Mouse (Mus musculus) layer of hippocampus, postnatal 10 days (tissue): ENCODE results near the gene Krt86. TPM values are rescaled to one million over a fixed set of nuclear protein-coding genes. Genes with fewer than 3 reads are reported as not detected.

Source experiments
- DNase-seq, 2 experiments: peaks; one replicate each; pipeline ENCODE4 v3.0.0; 2021; ENCODE audit warnings: low spot score in 2 of 2
- long read RNA-seq: library from polyadenylated mRNA; stranded (forward); transcript quantifications from one replicate; pipeline ENCODE4 v2.0.0, GENCODE M21; 2023
- total RNA-seq, 2 experiments: library from RNA; stranded (reverse); gene quantifications; 2 replicates each; pipeline ENCODE4 v1.2.3; 2021

The Krt86 gene
- under 1 TPM in 1 of 2 experiments, not detected in 1; 0.23 TPM for total RNA-seq
- long read RNA-seq: 0 reads

DNA sequence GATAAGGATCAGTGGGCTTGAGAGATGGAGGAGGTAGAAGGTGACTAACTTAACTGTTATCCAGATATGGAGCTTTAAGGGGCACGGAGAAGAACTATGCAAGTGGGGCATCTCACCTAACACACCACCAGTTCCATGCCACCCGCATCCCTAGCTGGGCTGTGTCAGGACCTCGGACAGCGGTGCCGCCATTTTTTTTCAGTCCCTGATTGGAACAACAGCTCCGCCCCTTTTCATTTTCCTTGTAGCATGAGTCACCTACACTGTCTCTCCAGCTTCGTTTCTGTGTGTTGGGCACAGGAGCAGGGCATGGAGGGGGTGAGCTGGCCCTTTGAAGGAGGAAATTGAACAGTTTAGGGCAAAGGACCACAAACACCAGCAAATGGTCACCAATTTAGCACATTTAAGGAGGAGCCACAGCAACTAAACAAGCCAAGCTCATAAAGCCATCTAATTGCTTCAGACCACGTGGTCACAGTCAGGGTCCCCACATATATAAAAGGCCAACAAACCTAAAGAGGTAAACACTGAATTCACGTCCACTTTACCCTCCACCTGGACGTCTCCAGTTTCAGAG, at the start of gene Krt86:
Gene Krt86, plus strand, starts transcription at position 527 of the 577 bp plus-strand sequence.
- DNase-seq: no peak

- DNase-seq: no peak
Observed at GRCm38 (mm10) chr15:101424914-101425313, 48.4 kb upstream of the Krt86 start.

DNA sequence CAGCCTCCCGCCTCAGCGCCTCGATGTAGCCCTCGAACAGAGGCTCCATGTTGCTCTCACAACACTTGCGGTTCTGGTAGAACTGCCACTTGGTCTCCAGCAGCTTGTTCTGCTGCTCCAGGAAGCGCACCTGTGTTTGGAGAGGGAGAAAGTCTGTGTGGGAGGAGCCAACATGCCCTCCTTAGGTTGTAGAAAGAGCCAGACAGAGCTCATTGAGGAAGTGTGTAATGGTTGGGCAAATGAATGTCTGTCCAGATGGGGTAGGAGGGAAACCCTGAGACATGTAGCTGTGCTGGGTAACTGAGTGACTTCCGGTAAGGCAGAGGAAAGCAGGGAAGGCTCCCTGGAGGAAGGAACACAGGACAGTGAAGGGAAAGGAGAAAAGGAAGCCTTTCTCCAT, 36.7 kb upstream of the Krt86 start:
- DNase-seq: no peak

DNA sequence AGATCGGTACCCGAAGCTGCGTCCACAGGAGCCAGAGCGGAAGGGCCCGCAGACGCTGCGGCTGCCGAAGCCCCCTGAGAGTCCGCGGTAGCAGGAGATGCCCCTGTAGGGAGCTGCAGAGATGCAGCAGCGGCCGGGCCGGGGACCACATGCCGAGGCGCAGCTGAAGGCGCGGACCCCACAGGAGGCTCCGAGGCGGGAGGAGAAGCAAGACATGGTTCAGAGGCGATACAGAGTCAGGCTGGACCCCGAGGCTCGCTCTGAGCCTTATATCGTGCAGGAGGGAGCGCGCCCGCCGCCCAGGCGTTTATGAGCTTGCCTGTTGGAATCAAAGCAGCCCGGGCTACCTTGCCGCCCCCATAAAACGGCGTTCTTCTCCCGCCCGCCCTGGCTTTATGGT, 34.7 kb upstream of the Krt86 start, which contains the start of gene Krt87:
Gene Krt87, minus strand, starts transcription at position 250 of the 400 bp plus-strand sequence.
- no peak for DNase-seq

DNA sequence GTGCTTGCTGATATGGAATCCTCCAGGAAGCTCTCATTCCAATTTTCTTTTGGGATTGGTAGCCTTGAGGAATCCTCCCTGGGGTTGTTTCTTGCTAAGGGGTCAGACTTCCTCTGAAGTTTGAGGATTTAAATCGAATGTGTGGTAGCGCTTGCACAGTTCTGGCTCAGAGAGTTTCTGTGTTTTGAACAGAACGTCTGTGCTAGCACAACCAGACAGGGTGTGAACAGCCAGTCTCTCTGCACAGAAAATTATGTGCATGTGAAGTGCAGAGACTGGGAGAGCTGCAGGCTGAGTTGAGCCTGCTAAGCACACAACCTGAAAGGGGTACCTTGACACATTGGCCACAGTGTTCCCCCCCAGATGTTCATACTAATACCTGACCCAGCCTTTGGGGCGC, 32.4 kb upstream of the Krt86 start:
- no peak for DNase-seq

DNA sequence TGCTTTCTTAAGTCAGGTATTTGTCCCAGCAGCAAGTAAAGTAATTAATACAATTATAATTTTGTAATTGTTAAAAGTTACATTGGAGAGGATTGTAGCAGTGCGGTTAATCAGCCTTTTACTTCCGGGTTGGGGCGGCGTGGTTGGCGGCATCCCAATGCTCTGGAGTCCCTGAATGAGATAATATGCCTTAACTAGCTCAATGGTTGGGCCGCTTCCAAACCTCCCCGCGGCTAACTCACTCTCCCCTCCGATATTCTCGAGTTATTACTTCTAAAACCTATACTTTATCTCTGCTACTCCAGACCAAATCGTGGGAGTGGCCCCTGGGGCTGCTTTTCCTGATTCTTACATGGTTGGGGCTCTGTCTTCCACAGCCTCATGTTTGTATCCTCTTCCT, 26.7 kb upstream of the Krt86 start:
- no peak for DNase-seq

DNA sequence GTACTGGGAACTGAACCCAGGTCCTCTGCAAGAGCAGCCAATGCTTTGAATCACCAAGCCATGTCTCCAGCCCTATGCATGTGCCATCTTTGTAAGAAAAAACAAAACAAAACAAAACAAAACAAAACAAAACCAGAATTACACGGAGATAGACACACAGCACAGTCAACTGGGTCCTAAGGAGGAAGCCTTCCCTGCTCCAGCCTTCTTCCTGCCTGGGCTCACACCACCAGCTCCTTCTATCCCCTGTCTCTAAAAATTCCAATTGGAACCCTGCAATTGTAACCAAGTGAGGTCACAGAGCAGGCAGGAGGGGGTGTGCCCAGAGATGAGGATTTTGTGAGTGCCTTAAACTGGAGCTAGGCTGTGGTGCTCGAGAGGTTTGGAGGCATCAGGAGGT, 25.8 kb upstream of the Krt86 start, which contains the start of gene Krt88:
Gene Krt88, plus strand, starts transcription at position 301 of the 400 bp plus-strand sequence.
- DNase-seq: no peak

DNA sequence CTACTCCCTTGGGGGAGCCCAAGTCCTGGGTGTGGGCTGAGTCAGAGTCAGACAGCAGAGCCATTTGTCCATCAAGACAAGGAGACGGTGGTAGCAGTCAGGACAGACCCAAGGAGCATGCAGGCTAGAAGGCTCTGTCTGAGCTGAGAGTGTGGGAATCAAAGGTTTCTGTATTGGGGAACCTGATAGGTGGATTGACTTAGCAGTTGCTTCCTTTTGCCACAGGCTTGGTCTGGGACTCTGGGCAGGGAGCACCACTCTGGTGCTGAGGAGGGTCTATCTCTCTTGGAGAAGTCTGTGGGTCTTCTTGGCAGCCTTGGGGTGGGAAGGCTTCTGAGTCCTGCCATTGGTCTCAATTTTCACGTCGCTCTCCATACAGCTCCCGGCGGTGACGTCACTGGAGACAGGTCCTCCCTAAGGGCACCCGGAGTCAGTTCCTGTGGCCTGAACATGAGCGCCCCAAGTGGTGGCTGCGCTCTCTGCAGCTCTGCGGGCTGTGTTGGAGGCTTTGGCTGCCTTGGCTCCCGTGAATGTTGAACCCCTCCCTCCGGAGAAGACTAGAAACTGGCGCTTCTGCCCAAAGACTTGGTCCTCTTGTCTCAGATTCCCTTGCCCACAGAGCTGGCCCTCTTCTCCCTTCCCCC, 20.1 kb upstream of the Krt86 start:
- DNase-seq: peak; percentile 79 to 83

GRCm38 (mm10) chr15:101454774-101455173, 18.5 kb upstream of the Krt86 start:
- DNase-seq: no peak

- DNase-seq: no peak
Observed at GRCm38 (mm10) chr15:101455292-101455691, 18.0 kb upstream of the Krt86 start.

- DNase-seq: no peak
Observed at GRCm38 (mm10) chr15:101455891-101456290, 17.4 kb upstream of the Krt86 start.

DNA sequence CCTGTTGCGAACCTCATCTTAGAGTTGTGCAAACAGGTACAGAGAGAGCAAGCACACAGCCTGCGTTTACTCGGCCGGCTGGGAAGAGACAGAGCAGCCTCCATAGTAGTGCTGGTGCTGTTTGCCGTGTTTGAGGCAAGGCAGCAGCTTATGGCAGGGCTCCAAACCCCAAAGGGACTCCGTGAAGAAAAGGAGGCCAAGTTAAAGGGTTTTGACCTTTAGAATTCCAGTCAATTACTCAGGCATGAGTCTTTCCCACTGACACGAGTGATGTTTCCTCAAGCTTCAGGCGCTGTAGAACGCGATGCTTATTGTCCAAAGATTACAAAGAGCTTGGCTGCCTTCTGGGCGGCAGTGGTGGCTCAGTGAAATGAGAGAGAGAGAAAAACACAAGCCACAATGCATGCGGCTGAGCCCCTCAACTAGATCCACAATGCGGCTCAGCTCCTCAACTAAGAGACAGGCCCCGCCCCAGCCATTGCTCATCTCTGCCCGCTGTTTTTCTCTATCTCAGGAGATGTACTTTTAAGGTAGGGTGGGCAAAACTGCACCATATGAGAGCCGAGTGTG, 14.8 kb upstream of the Krt86 start:
- DNase-seq: no peak

DNA sequence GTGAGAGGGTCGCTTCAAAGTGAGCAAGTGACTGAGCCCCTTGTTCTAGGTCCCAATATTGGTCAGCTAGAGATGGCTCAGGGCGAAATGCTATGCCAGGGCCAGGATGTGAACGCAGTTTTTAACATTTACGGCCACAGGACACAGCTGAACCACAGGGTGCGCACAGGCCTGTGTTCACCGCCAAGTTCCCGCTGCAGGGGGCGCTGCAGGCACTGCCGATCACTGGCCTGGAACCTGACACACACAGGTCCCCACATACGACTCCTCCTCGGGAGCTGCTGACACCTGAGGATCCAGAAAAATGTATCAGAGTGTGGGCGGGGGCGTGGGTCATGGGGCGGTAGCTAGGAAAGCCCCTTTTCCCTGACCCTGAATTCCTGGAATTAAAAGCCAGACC, 14.0 kb upstream of the Krt86 start:
- no peak for DNase-seq

- no peak for DNase-seq
Observed at GRCm38 (mm10) chr15:101463651-101464050, 9.6 kb upstream of the Krt86 start, which contains the start of gene Krt81. Gene Krt81 (minus strand): TSS chr15:101463751.

DNA sequence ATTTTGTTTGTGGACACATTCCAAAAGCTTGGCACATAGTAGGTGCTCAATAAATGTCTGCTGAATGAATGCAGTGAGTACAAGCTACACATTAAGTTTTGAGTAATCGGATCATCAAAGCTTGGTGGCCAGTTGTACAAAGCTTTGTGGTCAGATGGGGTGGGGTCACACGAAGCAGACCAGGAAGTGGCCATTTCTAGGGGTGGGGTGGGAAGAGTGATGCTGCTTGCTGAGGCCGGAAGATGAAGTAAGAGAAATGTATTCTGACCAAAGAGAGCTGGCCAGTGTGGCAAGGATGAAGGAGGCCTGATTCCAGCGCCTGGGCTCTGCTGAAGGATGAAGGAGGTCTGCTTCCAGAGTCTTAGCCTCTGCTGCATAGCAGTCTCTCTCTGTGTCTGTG, 4.2 kb upstream of the Krt86 start:
- DNase-seq: no peak

- peak; percentile 72 to 79 for DNase-seq
Observed at GRCm38 (mm10) chr15:101479007-101479665, 5.9 kb downstream of the Krt86 start.

DNA sequence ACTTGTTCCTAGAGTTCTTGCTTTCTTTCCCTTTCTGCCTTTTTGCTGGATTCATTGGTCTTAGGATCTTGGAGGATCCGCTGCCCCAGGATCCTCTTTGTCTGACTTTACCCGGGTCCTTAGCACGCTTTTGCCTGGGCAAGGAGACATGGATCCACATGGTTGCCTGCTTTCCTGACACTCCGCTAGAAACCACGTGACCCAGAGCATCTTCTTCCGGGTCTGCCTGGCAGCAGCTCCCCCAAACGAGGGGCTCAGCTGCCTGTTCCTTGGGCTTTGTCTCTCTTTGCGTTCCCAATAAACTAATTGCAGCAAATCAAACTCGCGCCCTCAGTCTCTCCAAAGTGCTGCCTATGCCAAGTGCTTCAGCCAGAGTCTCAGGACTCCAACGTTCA, 6.4 kb downstream of the Krt86 start:
- DNase-seq: no peak

DNA sequence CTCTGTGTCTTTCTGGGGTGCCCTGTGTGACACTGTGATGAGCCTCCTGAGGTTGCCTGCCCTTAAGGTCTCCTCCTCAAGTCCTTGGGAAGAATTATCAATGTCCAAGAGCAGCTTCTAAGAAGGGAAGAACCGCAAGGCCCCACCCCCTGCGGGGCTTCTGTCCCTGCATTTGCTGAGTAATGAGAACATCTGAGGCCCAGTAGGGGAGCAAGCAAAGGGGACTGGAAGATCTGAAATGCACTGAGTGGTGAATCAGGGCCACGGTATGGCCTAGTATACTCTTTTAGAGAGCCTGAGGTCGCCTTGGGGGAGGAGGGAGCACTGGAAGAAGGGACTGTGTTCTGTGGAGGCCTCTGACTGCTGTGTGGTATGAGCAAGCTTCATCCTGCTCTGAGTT, 8.8 kb downstream of the Krt86 start:
- DNase-seq: no peak

DNA sequence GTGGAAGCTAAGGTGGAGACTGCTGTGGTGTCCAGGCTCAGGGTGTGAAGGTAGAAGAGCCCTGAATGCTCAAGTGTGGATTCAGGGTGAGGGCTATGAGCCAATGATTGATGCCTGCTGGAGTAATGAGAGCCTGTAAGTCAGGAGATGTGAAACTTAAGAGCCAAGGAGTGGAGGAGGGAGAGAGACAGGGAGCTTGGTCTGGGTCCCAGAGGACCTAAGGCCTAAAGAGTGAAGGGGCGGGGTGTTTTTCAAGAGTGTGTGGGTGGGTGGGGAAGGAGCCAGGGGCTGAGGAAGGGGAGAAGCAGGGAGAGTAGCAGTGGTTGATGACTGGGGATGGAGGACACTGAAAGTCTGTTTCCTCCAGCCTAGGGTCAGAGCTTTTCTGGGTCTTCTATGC, 10.4 kb downstream of the Krt86 start:
- no peak for DNase-seq

DNA sequence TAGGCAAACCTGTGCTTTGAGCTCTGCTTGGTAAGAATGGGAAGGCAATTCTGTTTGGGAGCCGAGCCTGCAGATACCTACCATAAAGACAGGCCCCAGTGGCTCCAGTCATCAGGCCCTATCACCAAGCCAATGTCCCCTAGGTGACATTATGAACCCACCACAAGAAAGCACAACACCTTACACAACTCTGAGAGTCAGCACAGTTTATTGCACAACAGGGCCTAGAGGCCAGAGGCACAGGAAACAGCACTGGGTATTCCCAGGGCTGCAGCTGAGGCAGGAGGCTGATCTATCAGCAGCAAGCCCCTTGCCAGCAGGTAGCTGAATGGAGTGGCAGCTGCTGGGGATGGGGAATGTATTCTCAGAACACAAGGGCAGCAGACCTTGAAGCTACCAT, 11.7 kb downstream of the Krt86 start:
- no peak for DNase-seq

- DNase-seq: no peak
Observed at GRCm38 (mm10) chr15:101485911-101486635, 12.8 kb downstream of the Krt86 start.
